Mouse (Mus musculus) heart, adult 2 months (tissue): ENCODE results near the gene Ntan1.

Source experiments
- CTCF ChIP-seq: fragments of 200-600 bp; IDR thresholded peaks from 2 replicates; pipeline ENCODE4 v1.8.1; 2022; ENCODE audit warnings: antibody characterized with exemption, mild to moderate bottlenecking, moderate library complexity
- POLR2A ChIP-seq: fragments of 200-500 bp; IDR thresholded peaks from 2 replicates; pipeline ENCODE4 v1.6.1; 2011; ENCODE audit warnings: mild to moderate bottlenecking, low read depth, low read length, control low read depth; ENCODE audit not compliant: insufficient read depth

- TF ChIP-seq CTCF (no peak), POLR2A (no peak)
Measured at GRCm38 (mm10) chr16:13851446-13851845, 32.8 kb downstream of the Ntan1 start.
